Mouse (Mus musculus) forebrain, embryonic 15.5 days (tissue): Measurements from ENCODE around the gene Alkbh3. TPM values are rescaled to one million over a fixed set of nuclear protein-coding genes. Genes with fewer than 3 reads are reported as not detected.

Experiments
- ATAC-seq: fragments of 200-750 bp; cut with Nextera tagmentation; replicated peaks from 2 replicates; pipeline ENCODE4 v1.8.0; 2017; ENCODE audit warnings: mild to moderate bottlenecking, moderate TSS enrichment, moderate library complexity
- H3K27ac ChIP-seq: fragments of 300-500 bp; sonication (generic); replicated peaks from 2 replicates; pipeline ENCODE4 v1.5.1; 2015; ENCODE audit warnings: mild to moderate bottlenecking, inconsistent platforms
- H3K27me3 ChIP-seq: fragments of 300-500 bp; sonication (generic); 2 replicates; pipeline ENCODE4 v1.6.1; 2015; ENCODE audit warnings: inconsistent platforms
- H3K36me3 ChIP-seq: fragments of 300-500 bp; sonication (generic); 2 replicates; pipeline ENCODE4 v1.6.1; 2015; ENCODE audit warnings: mild to moderate bottlenecking, inconsistent platforms
- H3K4me1 ChIP-seq: fragments of 300-500 bp; sonication (generic); 2 replicates; pipeline ENCODE4 v1.6.1; 2015; ENCODE audit warnings: inconsistent platforms
- H3K4me2 ChIP-seq: fragments of 300-500 bp; sonication (generic); replicated peaks from 2 replicates; pipeline ENCODE4 v1.6.1; 2015; ENCODE audit warnings: mild to moderate bottlenecking, inconsistent platforms
- H3K4me3 ChIP-seq: fragments of 300-500 bp; sonication (generic); 2 replicates; pipeline ENCODE4 v1.5.1; 2015; ENCODE audit warnings: mild to moderate bottlenecking, inconsistent platforms
- H3K9ac ChIP-seq: fragments of 300-500 bp; sonication (generic); replicated peaks from 2 replicates; pipeline ENCODE4 v1.6.1; 2015; ENCODE audit warnings: mild to moderate bottlenecking, inconsistent platforms
- H3K9me3 ChIP-seq: fragments of 300-500 bp; sonication (generic); 2 replicates; pipeline ENCODE4 v1.6.1; 2016; ENCODE audit warnings: inconsistent platforms
- WGBS: fragments of 180-500 bp; shearing (Covaris S2); methylation state at CpG from one replicate; pipeline ENCODE4 v1.1.7; 2015; ENCODE audit warnings: mixed read lengths; 5-methylcytosine and 5-hydroxymethylcytosine counted together
- polyA plus RNA-seq: library from polyadenylated mRNA; unstranded; fragments of >200 nt; fragmentation: Nextera tagmentation; extraction: Ambion mirVana; gene quantifications from 2 replicates; pipeline ENCODE4 v1.2.1, GENCODE M21; 2015

The Alkbh3 gene
- polyA plus RNA-seq, 1 experiment from 2014 or later, result 54.9 TPM

- ATAC-seq, result no peak
- WGBS, result 86% methylated on average over 8 of the region's 8 CpGs
- Histone ChIP-seq H3K27ac (no peak overlapping the region), H3K9ac (no peak overlapping the region), H3K27me3 (no peaks in the 10 kb centered on the region), H3K9me3 (no peaks in the 10 kb centered on the region), H3K4me3 (no peak overlapping the region), H3K4me2 (no peak overlapping the region), H3K36me3 (no peaks in the 10 kb centered on the region), H3K4me1 (peaks cover 34% of the 10 kb centered on the region)
Observed at GRCm38 (mm10) chr2:93959346-93959745, 51.3 kb downstream of the Alkbh3 start.

- H3K9ac ChIP-seq, result no peak overlapping the region
- no peaks in the 10 kb centered on the region for H3K27me3 ChIP-seq
- peaks cover 41% of the 10 kb centered on the region for H3K4me1 ChIP-seq
- 57% methylated on average over 3 of the region's 3 CpGs for WGBS
- ATAC-seq, result no peak
- H3K4me3 ChIP-seq, result no peak overlapping the region
- no peaks in the 10 kb centered on the region for H3K9me3 ChIP-seq
- H3K36me3 ChIP-seq, result no peaks in the 10 kb centered on the region
- peak overlapping the region; percentile 96; the same call in 1 of the 2 replicates for H3K4me2 ChIP-seq
- H3K27ac ChIP-seq, result peak overlapping the region; percentile 95
Observed at GRCm38 (mm10) chr2:93958216-93958615, 52.4 kb downstream of the Alkbh3 start.

DNA sequence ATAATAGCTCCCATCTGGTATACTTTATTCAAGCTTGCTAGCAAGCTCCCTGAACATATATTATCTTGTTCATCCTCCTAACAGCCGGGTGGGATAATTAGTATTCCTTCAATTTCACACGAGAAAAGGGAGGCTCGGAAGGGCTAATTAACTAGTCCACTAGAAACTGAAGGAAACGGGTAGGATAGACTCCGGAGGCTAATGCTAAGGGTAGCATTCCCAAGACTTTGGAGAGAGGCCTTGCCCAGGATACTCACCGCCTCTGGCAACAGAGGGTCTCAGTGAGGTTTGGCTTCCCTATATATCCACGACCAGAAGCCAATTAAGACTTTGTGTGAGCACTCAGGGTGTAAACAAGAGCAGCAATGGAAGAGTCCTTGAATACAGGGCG lies 52.8 kb downstream of the Alkbh3 start:
- Histone ChIP-seq H3K9ac (no peak overlapping the region), H3K27me3 (no peaks in the 10 kb centered on the region), H3K36me3 (no peaks in the 10 kb centered on the region), H3K4me2 (peak overlapping the region; percentile 96), H3K9me3 (no peaks in the 10 kb centered on the region), H3K27ac (peak overlapping the region; percentile 95), H3K4me1 (peaks cover 43% of the 10 kb centered on the region), H3K4me3 (peak overlapping the region; percentile 63; the same call in 1 of the 2 replicates)
- WGBS, result 10% methylated on average over 8 of the region's 8 CpGs
- peak; percentile 55 for ATAC-seq

- WGBS, result under 1% methylated on average over 42 of the region's 62 CpGs
- Histone ChIP-seq H3K4me3 (peak within 1 kb of the TSS; percentile 63), H3K4me1 (peaks cover 43% of the 10 kb centered on the region), H3K27ac (peak within 1 kb of the TSS; percentile 95), H3K9me3 (no peaks in the 10 kb centered on the region), H3K36me3 (no peaks in the 10 kb centered on the region), H3K4me2 (peak within 1 kb of the TSS; percentile 96), H3K9ac (peak within 1 kb of the TSS; percentile 72), H3K27me3 (no peaks in the 10 kb centered on the region)
- ATAC-seq, result peak; percentile 82
Observed at GRCm38 (mm10) chr2:93956908-93957784, 53.5 kb downstream of the Alkbh3 start, which contains the start of gene Gm13889. Gene Gm13889 (minus strand): TSS chr2:93957201.

DNA sequence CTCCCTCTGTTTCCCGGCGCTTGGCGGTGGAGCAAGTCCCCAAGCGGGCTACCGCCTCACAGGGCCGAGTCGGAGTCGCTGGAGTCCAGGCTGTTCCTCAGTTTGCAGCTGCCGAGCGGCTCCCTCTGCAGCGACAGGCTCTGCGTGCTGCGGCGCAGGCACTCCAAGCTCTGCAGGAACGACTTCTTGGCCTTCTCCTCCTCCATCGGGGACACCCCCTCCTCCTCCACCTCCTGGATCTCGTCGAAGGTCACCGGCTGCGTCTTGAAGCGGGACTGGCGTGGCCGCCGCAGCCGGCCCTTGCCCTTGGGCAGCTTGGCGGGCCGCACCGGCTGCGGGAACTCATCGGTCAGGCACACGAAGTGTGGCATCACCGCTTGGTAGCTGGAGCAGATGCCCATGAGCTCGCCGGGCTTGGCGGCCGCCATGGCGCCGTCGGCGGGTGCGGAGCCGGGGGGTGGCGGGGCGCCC lies 54.2 kb downstream of the Alkbh3 start:
- Histone ChIP-seq H3K4me3 (peak overlapping the region; percentile 63), H3K27me3 (no peaks in the 10 kb centered on the region), H3K4me2 (peak overlapping the region; percentile 96), H3K4me1 (peaks cover 43% of the 10 kb centered on the region), H3K27ac (peak overlapping the region; percentile 95), H3K9me3 (no peaks in the 10 kb centered on the region), H3K36me3 (no peaks in the 10 kb centered on the region), H3K9ac (peak overlapping the region; percentile 72)
- WGBS, result 0% methylated on average over 41 of the region's 44 CpGs
- peak; percentile 27 for ATAC-seq

DNA sequence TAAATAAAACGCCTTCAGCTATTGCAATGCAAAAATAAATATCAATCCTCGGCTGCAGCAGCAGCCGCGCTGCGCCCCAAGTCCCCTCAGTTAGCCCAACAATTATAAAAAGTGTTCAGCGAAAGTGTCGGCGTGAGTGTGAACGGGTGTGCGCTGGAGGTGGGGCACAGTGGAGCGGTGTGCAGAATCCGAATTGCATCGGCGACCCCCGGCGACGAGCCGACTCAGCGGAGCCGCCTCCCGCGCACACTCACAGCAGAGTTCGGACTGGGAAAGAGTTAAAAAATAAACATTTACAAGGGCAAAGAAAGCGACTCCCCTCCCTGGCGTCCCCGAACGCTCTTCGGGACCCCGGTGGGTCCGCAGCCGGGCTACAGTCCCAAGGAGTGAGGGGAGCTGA lies 54.7 kb downstream of the Alkbh3 start:
- ATAC-seq, result no peak
- no peaks in the 10 kb centered on the region for H3K9me3 ChIP-seq
- H3K4me3 ChIP-seq, result peak overlapping the region; percentile 63
- peak overlapping the region; percentile 96 for H3K4me2 ChIP-seq
- under 1% methylated on average over 31 of the region's 31 CpGs for WGBS
- H3K36me3 ChIP-seq, result no peaks in the 10 kb centered on the region
- H3K4me1 ChIP-seq, result peaks cover 43% of the 10 kb centered on the region
- H3K27me3 ChIP-seq, result no peaks in the 10 kb centered on the region
- peak overlapping the region; percentile 95 for H3K27ac ChIP-seq
- peak overlapping the region; percentile 72 for H3K9ac ChIP-seq

GRCm38 (mm10) chr2:93954781-93955578 lies 55.6 kb downstream of the Alkbh3 start:
- no peaks in the 10 kb centered on the region for H3K27me3 ChIP-seq
- ATAC-seq, result no peak
- H3K4me1 ChIP-seq, result peaks cover 43% of the 10 kb centered on the region
- H3K4me3 ChIP-seq, result peak overlapping the region; percentile 63
- H3K9me3 ChIP-seq, result no peaks in the 10 kb centered on the region
- peak overlapping the region; percentile 95 for H3K27ac ChIP-seq
- no peaks in the 10 kb centered on the region for H3K36me3 ChIP-seq
- 1% methylated on average over 32 of the region's 32 CpGs for WGBS
- H3K9ac ChIP-seq, result peak overlapping the region; percentile 72
- peak overlapping the region; percentile 96 for H3K4me2 ChIP-seq

GRCm38 (mm10) chr2:93953726-93954125 lies 56.9 kb downstream of the Alkbh3 start:
- WGBS, result 64% methylated on average over 9 of the region's 9 CpGs
- H3K27ac ChIP-seq, result peak overlapping the region; percentile 95
- H3K4me2 ChIP-seq, result peak overlapping the region; percentile 96

GRCm38 (mm10) chr2:93946976-93947375 lies 63.6 kb downstream of the Alkbh3 start:
- whole genome bisulfite sequencing, result 41% methylated on average over 5 of the region's 5 CpGs

More at GRCm38 (mm10) chr2:93953726-93954125, 56.9 kb downstream of the Alkbh3 start:
- H3K9me3 ChIP-seq, result no peaks in the 10 kb centered on the region
- no peak overlapping the region for H3K9ac ChIP-seq
- ATAC-seq, result no peak
- H3K27me3 ChIP-seq, result no peaks in the 10 kb centered on the region
- H3K4me3 ChIP-seq, result peak overlapping the region; percentile 63
- peaks cover 43% of the 10 kb centered on the region for H3K4me1 ChIP-seq
- no peaks in the 10 kb centered on the region for H3K36me3 ChIP-seq

GRCm38 (mm10) chr2:93944855-93945254 lies 65.8 kb downstream of the Alkbh3 start:
- no peak overlapping the region for H3K27ac ChIP-seq
- 95% methylated on average over 4 of the region's 4 CpGs for WGBS
- H3K4me1 ChIP-seq, result no peaks in the 10 kb centered on the region
- H3K4me2 ChIP-seq, result no peak overlapping the region
- H3K9ac ChIP-seq, result no peak overlapping the region
- H3K27me3 ChIP-seq, result no peaks in the 10 kb centered on the region
- no peaks in the 10 kb centered on the region for H3K9me3 ChIP-seq
- H3K36me3 ChIP-seq, result no peaks in the 10 kb centered on the region
- no peak overlapping the region for H3K4me3 ChIP-seq
- no peak for ATAC-seq

More at GRCm38 (mm10) chr2:93946976-93947375, 63.6 kb downstream of the Alkbh3 start:
- H3K36me3 ChIP-seq, result no peaks in the 10 kb centered on the region
- no peak overlapping the region for H3K27ac ChIP-seq
- no peaks in the 10 kb centered on the region for H3K27me3 ChIP-seq
- H3K9me3 ChIP-seq, result no peaks in the 10 kb centered on the region
- no peaks in the 10 kb centered on the region for H3K4me1 ChIP-seq
- H3K9ac ChIP-seq, result no peak overlapping the region
- ATAC-seq, result no peak
- H3K4me2 ChIP-seq, result no peak overlapping the region
- H3K4me3 ChIP-seq, result no peak overlapping the region

GRCm38 (mm10) chr2:93944099-93944498 lies 66.5 kb downstream of the Alkbh3 start:
- no peak for ATAC-seq
- Histone ChIP-seq H3K9ac (no peak overlapping the region), H3K27ac (no peak overlapping the region), H3K4me2 (no peak overlapping the region), H3K4me3 (no peak overlapping the region), H3K27me3 (no peaks in the 10 kb centered on the region), H3K4me1 (no peaks in the 10 kb centered on the region), H3K9me3 (no peaks in the 10 kb centered on the region), H3K36me3 (no peaks in the 10 kb centered on the region)
- 97% methylated on average over 2 of the region's 2 CpGs for WGBS

DNA sequence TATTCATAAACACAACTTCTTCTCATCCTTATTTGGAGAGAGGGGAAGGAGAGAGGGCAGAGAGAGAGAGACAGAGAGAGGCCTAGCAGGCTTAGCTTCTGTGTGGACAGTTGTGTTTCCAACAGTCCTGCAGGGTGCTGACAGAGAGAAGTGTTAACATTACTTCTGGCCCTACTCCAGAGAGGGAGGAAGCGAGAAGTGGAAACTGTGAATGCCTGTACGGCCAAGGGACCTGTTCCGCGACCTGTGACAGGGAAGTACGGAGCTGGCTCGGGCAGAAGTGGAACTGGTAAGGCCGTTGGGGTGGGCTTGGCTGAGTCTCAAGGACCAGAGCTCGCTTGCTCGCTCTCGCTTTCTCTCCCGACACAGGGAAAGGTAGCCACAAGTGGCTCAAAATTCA lies 68.9 kb downstream of the Alkbh3 start:
- Histone ChIP-seq H3K4me3 (no peak overlapping the region), H3K4me1 (no peaks in the 10 kb centered on the region), H3K27ac (no peak overlapping the region), H3K27me3 (no peaks in the 10 kb centered on the region), H3K9ac (no peak overlapping the region), H3K36me3 (no peaks in the 10 kb centered on the region), H3K9me3 (no peaks in the 10 kb centered on the region), H3K4me2 (no peak overlapping the region)
- ATAC-seq, result no peak
- 69% methylated on average over 11 of the region's 11 CpGs for WGBS
